Mouse (Mus musculus) cerebellum, adult 8-10 months (tissue): ENCODE results near the gene Tmed5.
"Not testable (repeated sequence)": the region's sequence is repeated elsewhere in the genome, so short reads cannot be mapped to it uniquely, and the experiment has no call there.

ENCODE experiments used
- DNase-seq: peaks from one replicate; pipeline ENCODE4 v3.0.0; 2022

Gene Tmed5

GRCm38 (mm10) chr5:108132441-108133243 lies at the start of gene Tmed5, which contains the start of gene Ccdc18:
TSS of gene Tmed5 (minus strand) at chr5:108132620.
TSS of gene Ccdc18 (plus strand) at chr5:108132875.
- peak; percentile 95 for DNase-seq

- DNase-seq = peak; percentile 23
These were observed 31.3 kb upstream of the Tmed5 start for GRCm38 (mm10) chr5:108163695-108164094.

GRCm38 (mm10) chr5:108160796-108161195 lies 28.4 kb upstream of the Tmed5 start:
- no peak for DNase-seq

- no peak for DNase-seq
These were observed 20.2 kb upstream of the Tmed5 start for GRCm38 (mm10) chr5:108152592-108152991.

GRCm38 (mm10) chr5:108131849-108132440 lies 475 bp downstream of the Tmed5 start:
- no peak for DNase-seq

GRCm38 (mm10) chr5:108120221-108120900 lies 12.1 kb downstream of the Tmed5 start:
- no peak for DNase-seq

GRCm38 (mm10) chr5:108117693-108118092 lies 14.7 kb downstream of the Tmed5 start:
- DNase-seq = no peak

- DNase-seq = no peak
These were observed 23.1 kb downstream of the Tmed5 start for GRCm38 (mm10) chr5:108109346-108109745.

GRCm38 (mm10) chr5:108104306-108104705 lies 28.1 kb downstream of the Tmed5 start:
- DNase-seq = no peak

- DNase-seq = no peak
These were observed 32.2 kb downstream of the Tmed5 start for GRCm38 (mm10) chr5:108100196-108100595.

- DNase-seq = no peak
These were observed 34.7 kb downstream of the Tmed5 start for GRCm38 (mm10) chr5:108097676-108098075.

GRCm38 (mm10) chr5:108092731-108093130 lies 39.7 kb downstream of the Tmed5 start:
- not testable (repeated sequence) for DNase-seq

GRCm38 (mm10) chr5:108085440-108085839 lies 47.0 kb downstream of the Tmed5 start:
- DNase-seq = no peak

GRCm38 (mm10) chr5:108082380-108082779 lies 50.0 kb downstream of the Tmed5 start:
- DNase-seq = no peak

- DNase-seq = no peak
These were observed 52.8 kb downstream of the Tmed5 start for GRCm38 (mm10) chr5:108079603-108080002.

GRCm38 (mm10) chr5:108076833-108077540 lies 55.4 kb downstream of the Tmed5 start:
- no peak for DNase-seq

- no peak for DNase-seq
These were observed 56.2 kb downstream of the Tmed5 start for GRCm38 (mm10) chr5:108076241-108076640.

- no peak for DNase-seq
These were observed 60.1 kb downstream of the Tmed5 start for GRCm38 (mm10) chr5:108072301-108072700.

- DNase-seq = peak; percentile 98
These were observed 66.7 kb downstream of the Tmed5 start, which contains the start of gene Mtf2 for GRCm38 (mm10) chr5:108065465-108066411. TSS of gene Mtf2 (plus strand) at chr5:108065674.

GRCm38 (mm10) chr5:108060413-108060812 lies 72.0 kb downstream of the Tmed5 start:
- no peak for DNase-seq
